Mouse (Mus musculus) forebrain, postnatal 0 days (tissue): ENCODE results near the gene Ethe1. TPM values are rescaled to one million over a fixed set of nuclear protein-coding genes. Genes with fewer than 3 reads are reported as not detected.
"Not testable (repeated sequence)": the region's sequence is repeated elsewhere in the genome, so short reads cannot be mapped to it uniquely, and the experiment has no call there.

ENCODE experiments used
- ATAC-seq: fragments of 200-750 bp; cut with Nextera tagmentation; 2 replicates; pipeline ENCODE4 v1.8.0; 2017; ENCODE audit warnings: mild to moderate bottlenecking, moderate library complexity
- DNase-seq: peaks from one replicate; pipeline ENCODE4 v3.0.0-alpha.2; 2015
- H3K27ac ChIP-seq: fragments of 300-500 bp; sonication (generic); 2 replicates; pipeline ENCODE4 v1.5.1; 2014; ENCODE audit warnings: low read depth, mild to moderate bottlenecking, antibody characterized with exemption, low read length, moderate library complexity, mixed read lengths
- H3K27me3 ChIP-seq: fragments of 300-500 bp; sonication (generic); 2 replicates; pipeline ENCODE4 v1.6.1; 2014; ENCODE audit warnings: mild to moderate bottlenecking, low read length, mixed read lengths; ENCODE audit not compliant: insufficient read depth
- H3K36me3 ChIP-seq: fragments of 300-500 bp; sonication (generic); 2 replicates; pipeline ENCODE4 v1.6.1; 2014; ENCODE audit warnings: mild to moderate bottlenecking, moderate library complexity; ENCODE audit not compliant: insufficient read depth
- H3K4me1 ChIP-seq: fragments of 300-500 bp; sonication (generic); 2 replicates; pipeline ENCODE4 v1.6.1; 2014; ENCODE audit warnings: antibody characterized with exemption; ENCODE audit not compliant: insufficient read depth
- H3K4me2 ChIP-seq: fragments of 300-500 bp; sonication (generic); 2 replicates; pipeline ENCODE4 v1.6.1; 2014; ENCODE audit warnings: low read depth, mild to moderate bottlenecking, moderate library complexity
- H3K4me3 ChIP-seq: fragments of 300-500 bp; sonication (generic); 2 replicates; pipeline ENCODE4 v1.5.1; 2014; ENCODE audit warnings: low read depth, low read length, mixed read lengths
- H3K9ac ChIP-seq: fragments of 300-500 bp; sonication (generic); 2 replicates; pipeline ENCODE4 v1.6.1; 2014; ENCODE audit warnings: mild to moderate bottlenecking
- H3K9me3 ChIP-seq: fragments of 300-500 bp; sonication (generic); 2 replicates; pipeline ENCODE4 v1.6.1; 2016; ENCODE audit warnings: low read length
- CTCF ChIP-seq: sonication (generic); IDR thresholded peaks from 2 replicates; pipeline ENCODE4 v1.5.1; 2016; ENCODE audit warnings: antibody characterized with exemption, control low read depth, low read depth
- WGBS: fragments of 180-500 bp; shearing (Covaris S2); extraction: QIAGEN DNeasy Blood & Tissue Kit; methylation state at CpG from one replicate; pipeline ENCODE4 v1.1.7; 2014; 5-methylcytosine and 5-hydroxymethylcytosine counted together
- polyA plus RNA-seq: library from polyadenylated mRNA; unstranded; fragments of >200 nt; fragmentation: Nextera tagmentation; extraction: Ambion mirVana; gene quantifications from 2 replicates; pipeline ENCODE4 v1.2.1, GENCODE M21; 2015
- total RNA-seq: library from RNA; depleted of rRNA; stranded (reverse); fragments of >200 nt; gene quantifications from 2 replicates; pipeline ENCODE4 v1.2.3, GENCODE M21; 2014

Gene Ethe1
- total and polyA plus RNA-seq, 2 experiments from 2014 or later: 24.3 to 25.8 TPM

GRCm38 (mm10) chr7:24610144-24610878 lies 23.0 kb downstream of the Ethe1 start, which contains the start of gene Phldb3:
Phldb3 (plus strand) TSS chr7:24610763.
- no peaks in the 10 kb centered on the region; the same call in 1 of the 2 replicates for H3K36me3 ChIP-seq
- H3K4me3 ChIP-seq: peak within 1 kb of the TSS; percentile 28
- H3K27me3 ChIP-seq: peaks cover 39% of the 10 kb centered on the region
- WGBS: 8% methylated on average over 23 of the region's 27 CpGs
- no peak within 1 kb of the TSS for H3K27ac ChIP-seq
- ATAC-seq (0 out of 2 replicates have a peak, but pooled peaks have one; percentile 4), DNase-seq (no peak)
- H3K4me2 ChIP-seq: peak within 1 kb of the TSS; percentile 40
- TF ChIP-seq CTCF: no peak
- H3K9me3 ChIP-seq: no peaks in the 10 kb centered on the region
- 0 out of 2 replicates have a peak within 1 kb of the TSS, but pooled peaks have one; percentile 28 for H3K9ac ChIP-seq
- H3K4me1 ChIP-seq: no peaks in the 10 kb centered on the region

- TF ChIP-seq CTCF: no peak
- Histone ChIP-seq H3K27ac (no peak overlapping the region), H3K9me3 (no peaks in the 10 kb centered on the region), H3K36me3 (no peaks in the 10 kb centered on the region; the same call in 1 of the 2 replicates), H3K4me3 (peak overlapping the region; percentile 28), H3K27me3 (peaks cover 39% of the 10 kb centered on the region), H3K4me2 (peak overlapping the region; percentile 40), H3K9ac (0 out of 2 replicates have a peak overlapping the region, but pooled peaks have one; percentile 28), H3K4me1 (no peaks in the 10 kb centered on the region)
- ATAC-seq: peak; percentile 16
- peak; percentile 18 for DNase-seq
- WGBS: 2% methylated on average over 36 of the region's 36 CpGs
These were observed 23.6 kb downstream of the Ethe1 start for GRCm38 (mm10) chr7:24610879-24611494.

GRCm38 (mm10) chr7:24611709-24612108 lies 24.4 kb downstream of the Ethe1 start:
- no peak overlapping the region for H3K4me2 ChIP-seq

GRCm38 (mm10) chr7:24612308-24612910 lies 25.1 kb downstream of the Ethe1 start:
- H3K27me3 ChIP-seq: peaks cover 39% of the 10 kb centered on the region
- DNase-seq: no peak
- H3K9ac ChIP-seq: no peak overlapping the region
- no peaks in the 10 kb centered on the region for H3K9me3 ChIP-seq
- no peaks in the 10 kb centered on the region; the same call in 1 of the 2 replicates for H3K36me3 ChIP-seq
- 0 out of 2 replicates have a peak overlapping the region, but pooled peaks have one; percentile 13 for H3K4me2 ChIP-seq
- no peaks in the 10 kb centered on the region for H3K4me1 ChIP-seq
- peak overlapping the region; percentile 14; the same call in 1 of the 2 replicates for H3K4me3 ChIP-seq
- TF ChIP-seq CTCF: no peak
- no peak overlapping the region for H3K27ac ChIP-seq
- no peak for ATAC-seq
- 4% methylated on average over 27 of the region's 27 CpGs for WGBS

More at GRCm38 (mm10) chr7:24611709-24612108, 24.4 kb downstream of the Ethe1 start:
- no peak overlapping the region for H3K9ac ChIP-seq
- ATAC-seq: no peak
- H3K27me3 ChIP-seq: peaks cover 39% of the 10 kb centered on the region
- H3K36me3 ChIP-seq: no peaks in the 10 kb centered on the region; the same call in 1 of the 2 replicates
- 0 out of 2 replicates have a peak overlapping the region, but pooled peaks have one; percentile 28 for H3K4me3 ChIP-seq
- DNase-seq: no peak
- no peak for TF ChIP-seq CTCF
- no peaks in the 10 kb centered on the region for H3K9me3 ChIP-seq
- no peak overlapping the region for H3K27ac ChIP-seq
- 17% methylated on average over 7 of the region's 7 CpGs for WGBS
- H3K4me1 ChIP-seq: no peaks in the 10 kb centered on the region

- Histone ChIP-seq H3K27ac (no peak overlapping the region), H3K27me3 (peaks cover 36% of the 10 kb centered on the region), H3K9me3 (no peaks in the 10 kb centered on the region), H3K4me2 (no peak overlapping the region), H3K4me3 (no peak overlapping the region), H3K4me1 (no peaks in the 10 kb centered on the region), H3K9ac (no peak overlapping the region), H3K36me3 (no peaks in the 10 kb centered on the region)
- DNase-seq (no peak), ATAC-seq (no peak)
- 79% methylated on average over 13 of the region's 13 CpGs for WGBS
- TF ChIP-seq CTCF: no peak
These were observed 27.5 kb downstream of the Ethe1 start for GRCm38 (mm10) chr7:24614816-24615215.

DNA sequence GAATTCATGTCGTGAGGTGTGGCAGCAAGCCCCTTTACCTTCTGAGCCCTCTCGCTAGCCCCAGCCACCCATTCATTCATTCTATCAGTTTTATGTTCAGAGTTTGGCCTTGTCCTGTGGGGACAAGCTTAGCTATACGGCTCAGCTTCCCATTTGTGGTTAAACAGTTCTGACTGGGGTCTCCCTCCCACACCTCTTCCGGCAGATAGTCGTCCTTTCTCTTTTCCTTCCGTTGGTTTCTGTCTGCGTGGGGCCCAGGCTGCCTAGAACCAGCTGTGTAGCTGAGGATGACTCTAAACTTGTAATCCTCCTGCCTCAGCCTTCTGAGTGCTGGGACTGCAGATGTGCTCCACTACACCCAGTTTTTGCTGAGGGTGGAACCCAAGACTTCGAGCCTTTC lies 30.4 kb downstream of the Ethe1 start:
- H3K4me2 ChIP-seq: no peak overlapping the region
- H3K36me3 ChIP-seq: no peaks in the 10 kb centered on the region
- H3K9me3 ChIP-seq: no peaks in the 10 kb centered on the region
- H3K27me3 ChIP-seq: peaks cover 9% of the 10 kb centered on the region
- ATAC-seq (no peak), DNase-seq (no peak)
- no peak overlapping the region for H3K9ac ChIP-seq
- H3K4me1 ChIP-seq: no peaks in the 10 kb centered on the region
- no peak for TF ChIP-seq CTCF
- WGBS: 80% methylated on average over 8 of the region's 8 CpGs
- no peak overlapping the region for H3K27ac ChIP-seq
- no peak overlapping the region for H3K4me3 ChIP-seq

GRCm38 (mm10) chr7:24618374-24618773 lies 31.0 kb downstream of the Ethe1 start:
- not testable (repeated sequence) for DNase-seq, H3K27ac ChIP-seq, H3K9ac ChIP-seq, H3K4me3 ChIP-seq, H3K4me2 ChIP-seq, H3K4me1 ChIP-seq, H3K27me3 ChIP-seq, H3K36me3 ChIP-seq, ATAC-seq, H3K9me3 ChIP-seq
- 92% methylated on average over 8 of the region's 8 CpGs for WGBS
